Mouse (Mus musculus) liver, embryonic 15.5 days (tissue): ENCODE results near the gene Dpf1. TPM values are rescaled to one million over a fixed set of nuclear protein-coding genes. Genes with fewer than 3 reads are reported as not detected.

Experiments
- ATAC-seq: fragments of 200-750 bp; cut with Nextera tagmentation; 2 replicates; pipeline ENCODE4 v1.8.0; 2017; ENCODE audit warnings: moderate number of reproducible peaks, mild to moderate bottlenecking, moderate library complexity; ENCODE audit not compliant: insufficient read depth
- H3K27ac ChIP-seq: fragments of 300-500 bp; sonication (generic); replicated peaks from 2 replicates; pipeline ENCODE4 v1.5.1; 2015; ENCODE audit warnings: mild to moderate bottlenecking, inconsistent platforms
- H3K27me3 ChIP-seq: fragments of 300-500 bp; sonication (generic); 2 replicates; pipeline ENCODE4 v1.6.1; 2015; ENCODE audit warnings: mild to moderate bottlenecking, inconsistent platforms
- H3K36me3 ChIP-seq: fragments of 300-500 bp; sonication (generic); replicated peaks from 2 replicates; pipeline ENCODE4 v1.6.1; 2015; ENCODE audit warnings: moderate library complexity, mild to moderate bottlenecking, inconsistent platforms
- H3K4me1 ChIP-seq: fragments of 300-500 bp; sonication (generic); replicated peaks from 2 replicates; pipeline ENCODE4 v1.6.1; 2015; ENCODE audit warnings: inconsistent platforms
- H3K4me2 ChIP-seq: fragments of 300-500 bp; sonication (generic); 2 replicates; pipeline ENCODE4 v1.6.1; 2015; ENCODE audit warnings: moderate library complexity, mild to moderate bottlenecking, inconsistent platforms
- H3K4me3 ChIP-seq: fragments of 300-500 bp; sonication (generic); replicated peaks from 2 replicates; pipeline ENCODE4 v1.5.1; 2015; ENCODE audit warnings: mild to moderate bottlenecking, inconsistent platforms
- H3K9ac ChIP-seq: fragments of 300-500 bp; sonication (generic); 2 replicates; pipeline ENCODE4 v1.6.1; 2015; ENCODE audit warnings: moderate library complexity, mild to moderate bottlenecking, inconsistent platforms
- H3K9me3 ChIP-seq: fragments of 300-500 bp; sonication (generic); replicated peaks from 2 replicates; pipeline ENCODE4 v1.6.1; 2016; ENCODE audit warnings: inconsistent platforms
- WGBS: fragments of 180-500 bp; shearing (Covaris S2); methylation state at CpG from one replicate; pipeline ENCODE4 v1.1.7; 2015; ENCODE audit warnings: mixed read lengths; ENCODE audit not compliant: insufficient replicate concordance; 5-methylcytosine and 5-hydroxymethylcytosine counted together
- polyA plus RNA-seq: library from polyadenylated mRNA; unstranded; fragments of >200 nt; fragmentation: Nextera tagmentation; extraction: Ambion mirVana; gene quantifications from 2 replicates; pipeline ENCODE4 v1.2.1, GENCODE M21; 2015

Dpf1 gene
- polyA plus RNA-seq: 1.7 and 2.3 TPM in 2 replicates

DNA sequence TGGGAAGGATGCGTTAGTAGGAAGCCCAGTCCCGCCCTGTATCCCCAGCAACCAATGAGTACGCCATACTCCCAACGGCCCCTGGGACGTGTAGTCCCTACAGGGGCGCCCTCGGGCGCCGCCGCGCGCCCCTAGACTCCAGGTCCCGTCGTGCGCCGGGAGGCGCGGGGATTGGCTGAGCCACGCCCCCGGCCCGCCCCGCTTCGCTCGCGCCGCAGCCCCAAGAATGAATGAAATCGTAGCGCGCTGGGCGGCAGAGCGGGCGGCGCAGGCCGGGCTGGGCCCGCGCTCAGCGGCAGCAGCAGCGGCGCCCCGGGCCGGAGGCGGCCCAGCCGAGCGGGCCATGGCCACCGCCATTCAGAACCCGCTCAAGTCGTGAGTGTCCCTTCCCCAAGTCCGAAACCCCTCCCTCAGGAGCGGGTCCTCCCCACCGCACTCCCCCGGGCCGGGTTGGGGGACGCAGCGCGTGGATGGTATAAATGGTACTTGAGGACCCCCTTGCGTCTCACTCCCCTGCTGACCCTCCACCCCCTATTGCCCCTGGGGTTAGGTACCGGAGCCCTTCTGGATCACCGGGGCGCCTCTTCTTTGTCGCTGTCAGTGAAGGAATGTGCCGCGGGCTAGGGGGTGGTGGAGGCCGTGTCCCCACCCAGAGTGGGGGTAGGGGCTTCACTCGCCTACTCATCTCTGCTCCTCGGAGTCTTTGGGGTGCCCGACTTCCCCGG, at the start of gene Dpf1:
TSS of gene Dpf1 (plus strand) at position 214 of the 725 bp plus-strand sequence.
- no peaks in the 10 kb centered on the region for H3K9me3 ChIP-seq
- no peak within 1 kb of the TSS for H3K9ac ChIP-seq
- peak within 1 kb of the TSS; percentile 73 for H3K4me2 ChIP-seq
- peaks cover 76% of the 10 kb centered on the region for H3K27me3 ChIP-seq
- H3K36me3 ChIP-seq: no peaks in the 10 kb centered on the region
- H3K4me3 ChIP-seq: peak within 1 kb of the TSS; percentile 49
- WGBS: 1% methylated on average over 67 of the region's 67 CpGs
- peak; percentile 61 for ATAC-seq
- no peak within 1 kb of the TSS for H3K27ac ChIP-seq
- H3K4me1 ChIP-seq: peaks cover 39% of the 10 kb centered on the region

GRCm38 (mm10) chr7:29255875-29256274, 47.9 kb upstream of the Dpf1 start:
- H3K9ac ChIP-seq: no peak overlapping the region
- 60% methylated on average over 4 of the region's 4 CpGs for WGBS
- H3K27ac ChIP-seq: no peak overlapping the region
- H3K4me1 ChIP-seq: peaks cover 16% of the 10 kb centered on the region
- no peak overlapping the region for H3K4me2 ChIP-seq
- H3K4me3 ChIP-seq: no peak overlapping the region
- no peaks in the 10 kb centered on the region for H3K9me3 ChIP-seq
- no peaks in the 10 kb centered on the region for H3K36me3 ChIP-seq
- H3K27me3 ChIP-seq: no peaks in the 10 kb centered on the region
- ATAC-seq: no peak

DNA sequence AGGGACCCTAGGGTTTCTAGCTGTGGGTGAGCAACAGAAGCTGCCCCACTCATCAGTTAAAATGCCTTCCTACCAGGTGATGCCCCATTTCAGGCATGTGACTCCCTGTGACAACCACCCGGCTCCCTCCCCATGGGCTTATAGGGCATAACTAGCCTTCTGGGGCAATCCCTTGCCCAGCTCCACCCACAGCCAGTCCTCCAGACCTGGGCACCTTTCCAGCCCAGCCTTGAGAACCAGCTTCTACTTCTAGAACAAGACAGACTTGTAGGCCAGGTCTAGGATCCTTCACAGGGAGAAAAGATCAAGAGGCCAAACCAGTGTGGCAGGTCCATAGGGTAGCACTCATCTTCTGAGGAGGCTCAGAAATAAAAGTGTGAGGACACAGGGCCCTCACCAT, 46.4 kb upstream of the Dpf1 start:
- 53% methylated on average over 1 of the region's 1 CpGs for WGBS
- ATAC-seq: no peak

DNA sequence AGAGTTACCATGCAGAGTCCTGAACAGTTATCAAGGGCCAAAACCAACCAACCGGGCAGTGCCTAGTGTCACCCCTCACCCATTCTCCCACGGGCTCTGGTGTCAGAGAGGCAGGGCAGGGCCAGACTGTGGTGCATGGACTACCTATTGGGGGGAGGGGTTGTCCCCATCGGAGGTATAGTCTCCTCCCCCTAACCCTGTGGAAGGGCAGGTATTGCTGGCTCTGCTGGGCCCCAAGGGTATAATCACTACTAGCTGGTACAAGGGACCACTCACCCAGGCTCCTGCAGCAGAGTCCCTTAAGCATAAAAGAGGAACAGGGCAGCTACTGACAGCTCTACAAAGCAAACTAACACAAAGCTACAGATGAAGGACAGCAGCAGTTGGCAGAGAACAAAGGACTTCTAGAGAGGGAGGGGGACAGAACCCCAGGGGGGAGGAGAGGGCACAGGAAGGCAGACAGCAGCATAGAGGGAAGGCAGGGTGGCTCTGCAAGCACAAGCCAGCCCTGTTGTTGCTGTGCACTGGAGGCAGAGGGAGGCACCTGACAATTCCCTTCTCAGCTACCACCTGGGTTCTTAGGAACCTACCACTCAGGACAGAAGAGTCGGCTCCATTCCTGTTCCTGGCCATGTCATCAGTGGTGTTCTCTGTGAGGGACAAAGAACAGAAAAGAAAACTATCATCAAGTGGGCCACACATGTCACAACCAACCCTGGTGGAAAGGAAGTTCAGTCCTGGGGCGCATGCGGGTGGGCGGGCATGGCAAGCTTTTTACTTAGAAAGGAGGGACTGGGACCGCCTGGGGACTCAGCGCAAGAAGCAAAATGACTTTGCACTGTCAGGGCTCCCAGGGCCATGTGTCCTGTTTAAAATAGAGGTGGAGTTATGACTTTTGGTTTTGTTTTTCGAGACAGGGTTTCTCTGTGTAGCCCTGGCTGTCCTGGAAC, 43.7 kb upstream of the Dpf1 start:
- Histone ChIP-seq H3K4me1 (no peaks in the 10 kb centered on the region), H3K36me3 (no peaks in the 10 kb centered on the region), H3K27ac (no peak overlapping the region), H3K9me3 (no peaks in the 10 kb centered on the region), H3K9ac (no peak overlapping the region), H3K27me3 (no peaks in the 10 kb centered on the region), H3K4me3 (no peak overlapping the region), H3K4me2 (no peak overlapping the region)
- 70% methylated on average over 10 of the region's 10 CpGs for WGBS
- no peak for ATAC-seq

More for the DNA sequence above, 46.4 kb upstream of the Dpf1 start:
- no peaks in the 10 kb centered on the region for H3K36me3 ChIP-seq
- no peak overlapping the region for H3K27ac ChIP-seq
- H3K4me3 ChIP-seq: no peak overlapping the region
- H3K9me3 ChIP-seq: no peaks in the 10 kb centered on the region
- no peak overlapping the region for H3K9ac ChIP-seq
- peaks cover 12% of the 10 kb centered on the region for H3K4me1 ChIP-seq
- H3K4me2 ChIP-seq: no peak overlapping the region
- H3K27me3 ChIP-seq: no peaks in the 10 kb centered on the region

GRCm38 (mm10) chr7:29262151-29262550, 41.6 kb upstream of the Dpf1 start:
- H3K4me3 ChIP-seq: no peak overlapping the region
- no peak for ATAC-seq
- H3K4me1 ChIP-seq: no peaks in the 10 kb centered on the region
- no peaks in the 10 kb centered on the region for H3K27me3 ChIP-seq
- H3K9ac ChIP-seq: no peak overlapping the region
- 63% methylated on average over 6 of the region's 6 CpGs for WGBS
- H3K4me2 ChIP-seq: no peak overlapping the region
- no peaks in the 10 kb centered on the region for H3K36me3 ChIP-seq
- no peaks in the 10 kb centered on the region for H3K9me3 ChIP-seq
- H3K27ac ChIP-seq: no peak overlapping the region

DNA sequence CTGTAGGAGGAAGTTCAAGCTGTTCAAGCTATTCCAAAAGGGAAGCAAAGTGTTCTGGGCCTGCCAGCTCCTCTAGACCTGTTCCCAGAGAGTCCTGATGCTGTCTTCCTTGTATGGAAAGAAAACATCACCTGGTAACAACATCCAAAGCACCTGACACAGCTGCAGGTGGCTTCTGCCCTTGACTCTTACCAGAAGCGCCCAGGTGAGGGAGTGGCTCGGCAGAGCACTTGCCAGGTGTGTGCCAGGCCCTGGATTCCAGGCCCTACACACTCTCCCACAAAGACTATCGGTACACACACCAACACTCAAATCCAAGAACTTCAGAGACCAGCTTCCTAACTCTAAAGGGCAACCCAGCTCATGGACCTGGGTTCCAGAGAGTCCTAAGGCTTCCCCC, 39.9 kb upstream of the Dpf1 start:
- no peaks in the 10 kb centered on the region for H3K9me3 ChIP-seq
- no peak overlapping the region for H3K4me2 ChIP-seq
- 53% methylated on average over 3 of the region's 3 CpGs for WGBS
- H3K4me1 ChIP-seq: no peaks in the 10 kb centered on the region
- no peak for ATAC-seq
- H3K27me3 ChIP-seq: no peaks in the 10 kb centered on the region
- no peaks in the 10 kb centered on the region for H3K36me3 ChIP-seq
- no peak overlapping the region for H3K4me3 ChIP-seq
- no peak overlapping the region for H3K9ac ChIP-seq
- no peak overlapping the region for H3K27ac ChIP-seq

DNA sequence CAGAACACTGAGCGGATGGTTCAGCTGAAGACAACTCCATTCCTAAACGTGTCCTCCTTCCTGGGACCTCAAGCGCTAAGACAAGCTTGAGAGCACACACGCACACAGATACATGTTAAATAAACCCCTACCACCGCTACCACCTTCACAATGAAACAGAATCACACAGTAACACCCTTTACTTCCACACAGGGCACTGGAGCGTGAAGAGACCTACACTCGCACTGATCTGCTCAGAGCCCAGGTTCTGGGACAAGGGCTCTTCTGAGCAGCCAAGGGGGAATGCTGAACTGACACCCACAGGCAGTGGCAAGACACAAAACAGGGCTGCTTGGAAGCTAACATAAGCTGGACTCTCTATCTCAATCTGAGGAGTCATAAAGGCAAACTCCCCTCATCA, 38.1 kb upstream of the Dpf1 start:
- no peaks in the 10 kb centered on the region for H3K9me3 ChIP-seq
- WGBS: 70% methylated on average over 7 of the region's 7 CpGs

GRCm38 (mm10) chr7:29266931-29267330, 36.8 kb upstream of the Dpf1 start:
- H3K9ac ChIP-seq: no peak overlapping the region
- no peak for ATAC-seq
- H3K4me1 ChIP-seq: no peaks in the 10 kb centered on the region
- no peaks in the 10 kb centered on the region for H3K9me3 ChIP-seq
- H3K27ac ChIP-seq: no peak overlapping the region
- H3K4me3 ChIP-seq: no peak overlapping the region
- 65% methylated on average over 4 of the region's 4 CpGs for WGBS
- H3K27me3 ChIP-seq: no peaks in the 10 kb centered on the region
- H3K36me3 ChIP-seq: no peaks in the 10 kb centered on the region
- no peak overlapping the region for H3K4me2 ChIP-seq

More for the DNA sequence above, 38.1 kb upstream of the Dpf1 start:
- Histone ChIP-seq H3K4me2 (no peak overlapping the region), H3K27ac (no peak overlapping the region), H3K36me3 (no peaks in the 10 kb centered on the region), H3K9ac (no peak overlapping the region), H3K4me1 (no peaks in the 10 kb centered on the region), H3K27me3 (no peaks in the 10 kb centered on the region), H3K4me3 (no peak overlapping the region)
- no peak for ATAC-seq

DNA sequence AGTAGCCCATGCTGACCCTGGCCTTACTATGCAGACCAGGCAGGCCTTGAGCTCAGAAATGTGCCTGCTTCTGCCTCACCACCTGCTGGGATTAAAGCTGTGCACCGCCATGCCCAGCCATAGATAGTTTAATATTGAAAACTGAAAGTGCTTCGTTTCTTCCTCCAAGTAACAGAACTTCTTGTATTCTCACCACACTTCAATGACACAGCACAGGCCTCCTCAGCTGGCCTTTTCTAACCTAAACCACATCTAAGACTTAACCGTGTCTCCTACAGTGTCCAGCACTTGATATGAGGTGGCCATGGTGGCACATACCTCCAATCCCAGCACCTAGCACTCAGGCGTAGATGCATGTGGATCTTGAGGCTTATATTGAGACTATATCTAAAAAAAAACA, 33.3 kb upstream of the Dpf1 start:
- no peak for ATAC-seq
- no peak overlapping the region for H3K27ac ChIP-seq
- no peaks in the 10 kb centered on the region for H3K27me3 ChIP-seq
- H3K9ac ChIP-seq: no peak overlapping the region
- no peak overlapping the region for H3K4me2 ChIP-seq
- 53% methylated on average over 4 of the region's 4 CpGs for WGBS
- no peak overlapping the region for H3K4me3 ChIP-seq
- no peaks in the 10 kb centered on the region for H3K4me1 ChIP-seq
- no peaks in the 10 kb centered on the region for H3K9me3 ChIP-seq
- H3K36me3 ChIP-seq: no peaks in the 10 kb centered on the region

GRCm38 (mm10) chr7:29271687-29272465, 31.9 kb upstream of the Dpf1 start:
- Histone ChIP-seq H3K4me3 (no peak overlapping the region), H3K36me3 (no peaks in the 10 kb centered on the region), H3K9me3 (no peaks in the 10 kb centered on the region), H3K9ac (no peak overlapping the region), H3K27ac (no peak overlapping the region), H3K4me1 (no peaks in the 10 kb centered on the region), H3K4me2 (no peak overlapping the region), H3K27me3 (no peaks in the 10 kb centered on the region)
- ATAC-seq: no peak
- WGBS: 64% methylated on average over 8 of the region's 8 CpGs

DNA sequence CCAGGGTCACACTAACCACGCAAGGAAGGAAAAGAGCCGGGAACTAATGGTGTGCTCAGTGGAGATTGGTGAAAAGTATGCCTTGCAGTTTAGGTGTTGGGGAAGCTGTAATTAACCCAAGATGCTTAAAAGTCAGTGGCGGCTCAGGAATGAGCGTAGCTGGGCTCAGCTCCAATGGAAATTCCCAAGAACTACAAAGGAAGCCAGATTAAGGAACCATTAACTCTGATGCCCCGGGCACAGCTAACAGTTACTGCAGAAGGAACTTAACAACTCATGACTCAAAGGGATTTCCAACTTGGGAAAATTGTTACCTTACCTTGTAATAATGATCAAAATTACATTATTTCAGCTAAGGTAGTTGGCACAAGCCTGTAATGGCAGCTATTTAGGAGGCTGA, 27.0 kb upstream of the Dpf1 start:
- no peaks in the 10 kb centered on the region for H3K9me3 ChIP-seq
- peaks cover 20% of the 10 kb centered on the region for H3K4me1 ChIP-seq
- ATAC-seq: no peak
- no peak overlapping the region for H3K9ac ChIP-seq
- no peak overlapping the region for H3K4me2 ChIP-seq
- H3K27me3 ChIP-seq: peaks cover 12% of the 10 kb centered on the region
- H3K36me3 ChIP-seq: no peaks in the 10 kb centered on the region
- 65% methylated on average over 5 of the region's 5 CpGs for WGBS
- H3K27ac ChIP-seq: no peak overlapping the region
- H3K4me3 ChIP-seq: no peak overlapping the region
